Comparison of ENCODE assay signal across 8 mouse cellular contexts in genomic region chr15:88836571-88836970, GRCm38 (mm10). TPM values are rescaled to one million over a fixed set of nuclear protein-coding genes. Genes with fewer than 3 reads are reported as not detected.
DNase-seq lines count a peak whose midpoint lies in the region; ATAC-seq and TF ChIP-seq lines count a peak whose summit lies in the region.

No protein-coding gene starts in this region.

- peak overlapping the region; percentile 60 for H3K4me3 ChIP-seq in forebrain, embryonic 10.5 days
- H3K4me3 ChIP-seq in forebrain, embryonic 11.5 days (ENCODE audit: low read depth, low read length), result no peak overlapping the region
- H3K4me3 ChIP-seq in neural tube, embryonic 12.5 days, result no peak overlapping the region
- peak overlapping the region; percentile 56; the same call in 1 of the 2 replicates for H3K4me3 ChIP-seq in liver, embryonic 15.5 days (replicated peaks)
- H3K4me3 ChIP-seq in stomach, postnatal 0 days (ENCODE audit: low read depth, low read length), result 0 out of 2 replicates have a peak overlapping the region, but pooled peaks have one; percentile 40

- no peaks in the 10 kb centered on the region for H3K36me3 ChIP-seq in forebrain, embryonic 10.5 days (replicated peaks)
- H3K36me3 ChIP-seq in forebrain, embryonic 11.5 days (ENCODE audit: control insufficient read depth, insufficient read depth, low read length), result no peaks in the 10 kb centered on the region
- H3K36me3 ChIP-seq in neural tube, embryonic 12.5 days, result no peaks in the 10 kb centered on the region
- no peaks in the 10 kb centered on the region for H3K36me3 ChIP-seq in liver, embryonic 15.5 days (replicated peaks)
- H3K36me3 ChIP-seq in stomach, postnatal 0 days (ENCODE audit: control insufficient read depth, insufficient read depth, low read length), result no peaks in the 10 kb centered on the region

- ATAC-seq in forebrain, embryonic 11.5 days (replicated peaks; ENCODE audit: low FRiP score), result no peak
- ATAC-seq in neural tube, embryonic 12.5 days (ENCODE audit: low FRiP score, low read depth), result no peak
- no peak for ATAC-seq in liver, embryonic 15.5 days (ENCODE audit: insufficient read depth)
- ATAC-seq in stomach, postnatal 0 days (ENCODE audit: low FRiP score, low TSS enrichment), result no peak; the same call in 1 of the 2 replicates

- H3K27ac ChIP-seq in forebrain, embryonic 10.5 days, result no peak overlapping the region
- no peak overlapping the region for H3K27ac ChIP-seq in forebrain, embryonic 11.5 days (ENCODE audit: low read depth, low read length)
- no peak overlapping the region for H3K27ac ChIP-seq in neural tube, embryonic 12.5 days
- H3K27ac ChIP-seq in liver, embryonic 15.5 days (replicated peaks), result peak overlapping the region; percentile 16; the same call in 1 of the 2 replicates
- H3K27ac ChIP-seq in stomach, postnatal 0 days (replicated peaks), result peak overlapping the region; percentile 84

- H3K4me1 ChIP-seq in forebrain, embryonic 10.5 days, result peaks cover 37% of the 10 kb centered on the region
- peaks cover 4% of the 10 kb centered on the region; the same call in 1 of the 2 replicates for H3K4me1 ChIP-seq in forebrain, embryonic 11.5 days (replicated peaks; ENCODE audit: control insufficient read depth, insufficient read depth, low read length)
- H3K4me1 ChIP-seq in neural tube, embryonic 12.5 days, result peaks cover 27% of the 10 kb centered on the region
- H3K4me1 ChIP-seq in liver, embryonic 15.5 days (replicated peaks), result peaks cover 20% of the 10 kb centered on the region
- 0 out of 2 replicates have a peak, but pooled peaks cover 3% of the 10 kb centered on the region for H3K4me1 ChIP-seq in stomach, postnatal 0 days (replicated peaks; ENCODE audit: control insufficient read depth, insufficient read depth)

- H3K9me3 ChIP-seq in forebrain, embryonic 10.5 days, result no peaks in the 10 kb centered on the region
- H3K9me3 ChIP-seq in forebrain, embryonic 11.5 days (ENCODE audit: control insufficient read depth, low read length), result no peaks in the 10 kb centered on the region
- no peaks in the 10 kb centered on the region for H3K9me3 ChIP-seq in neural tube, embryonic 12.5 days
- H3K9me3 ChIP-seq in liver, embryonic 15.5 days (replicated peaks), result no peaks in the 10 kb centered on the region
- H3K9me3 ChIP-seq in stomach, postnatal 0 days (ENCODE audit: control insufficient read depth, low read length), result no peaks in the 10 kb centered on the region

- no peak for TF ChIP-seq EP300 in stomach, postnatal 0 days (optimal IDR thresholded peaks at IDR 0.05)

- no peak for DNase-seq in forebrain, embryonic 10.5 days (ENCODE audit: extremely low spot score, low spot score)
- DNase-seq in forebrain, embryonic 11.5 days (ENCODE audit: low spot score), result no peak
- no peak for DNase-seq in neural tube, embryonic 10.5 days (ENCODE audit: extremely low spot score, low spot score)
- DNase-seq in stomach, postnatal 0 days (ENCODE audit: low spot score), result no peak
- no peak for DNase-seq in right cerebral cortex, postnatal 14 days
- no peak for DNase-seq in ovary, postnatal 10 days (ENCODE audit: low spot score)

- H3K4me2 ChIP-seq in forebrain, embryonic 11.5 days (ENCODE audit: low read depth, low read length, severe bottlenecking), result no peak overlapping the region
- peak overlapping the region; percentile 83 for H3K4me2 ChIP-seq in neural tube, embryonic 12.5 days (replicated peaks)
- H3K4me2 ChIP-seq in liver, embryonic 15.5 days, result peak overlapping the region; percentile 65
- H3K4me2 ChIP-seq in stomach, postnatal 0 days (replicated peaks; ENCODE audit: low read depth), result peak overlapping the region; percentile 74

- H3K27me3 ChIP-seq in forebrain, embryonic 10.5 days (ENCODE audit: poor library complexity, severe bottlenecking), result no peaks in the 10 kb centered on the region
- H3K27me3 ChIP-seq in forebrain, embryonic 11.5 days (ENCODE audit: control insufficient read depth, insufficient read depth, low read length), result no peaks in the 10 kb centered on the region
- no peaks in the 10 kb centered on the region for H3K27me3 ChIP-seq in neural tube, embryonic 12.5 days (replicated peaks)
- peaks cover 24% of the 10 kb centered on the region for H3K27me3 ChIP-seq in liver, embryonic 15.5 days
- H3K27me3 ChIP-seq in stomach, postnatal 0 days (ENCODE audit: control insufficient read depth, insufficient read depth, low read length), result no peaks in the 10 kb centered on the region

- H3K9ac ChIP-seq in forebrain, embryonic 11.5 days (ENCODE audit: low read length), result no peak overlapping the region
- H3K9ac ChIP-seq in neural tube, embryonic 12.5 days, result no peak overlapping the region
- peak overlapping the region; percentile 12; the same call in 1 of the 2 replicates for H3K9ac ChIP-seq in liver, embryonic 15.5 days
- peak overlapping the region; percentile 23; the same call in 1 of the 2 replicates for H3K9ac ChIP-seq in stomach, postnatal 0 days (ENCODE audit: low read length)

- no peak for TF ChIP-seq CTCF in stomach, postnatal 0 days (IDR thresholded peaks at IDR 0.05; ENCODE audit: low read depth)

- 80% methylated on average over 5 of the region's 5 CpGs for WGBS in forebrain, embryonic 10.5 days
- 71% methylated on average over 5 of the region's 5 CpGs for WGBS in forebrain, embryonic 11.5 days
- WGBS in neural tube, embryonic 12.5 days, result 65% methylated on average over 5 of the region's 5 CpGs
- 46% methylated on average over 5 of the region's 5 CpGs for WGBS in liver, embryonic 15.5 days (ENCODE audit: insufficient replicate concordance)
- WGBS in stomach, postnatal 0 days, result 47% methylated on average over 5 of the region's 5 CpGs

RNA-seq across cellular contexts. Expression of gene Creld2, which starts 17.1 kb away (rescaled TPM):
- polyA plus RNA-seq in forebrain, embryonic 10.5 days (2016; fragmentation: Nextera tagmentation; extraction: Ambion mirVana), result 96.5 and 103 TPM in 2 replicates
- polyA plus RNA-seq in forebrain, embryonic 11.5 days (2014; fragmentation: Nextera tagmentation; extraction: Ambion mirVana), result 79.4 and 89.4 TPM in 2 replicates
- 62.8 and 65.2 TPM in 2 replicates for polyA plus RNA-seq in neural tube, embryonic 12.5 days (2016; fragmentation: Nextera tagmentation; extraction: Ambion mirVana)
- 39.6 and 46.2 TPM in 2 replicates for polyA plus RNA-seq in liver, embryonic 15.5 days (2015; fragmentation: Nextera tagmentation; extraction: Ambion mirVana)
- 89.3 and 93.2 TPM in 2 replicates for polyA plus RNA-seq in stomach, postnatal 0 days (2015; fragmentation: Nextera tagmentation; extraction: Ambion mirVana)

RNA-seq across cellular contexts. Expression of gene Alg12, which starts 17.5 kb away (rescaled TPM):
- polyA plus RNA-seq in forebrain, embryonic 10.5 days (2016; fragmentation: Nextera tagmentation; extraction: Ambion mirVana), result 10.6 and 11.4 TPM in 2 replicates
- 10.8 and 13.5 TPM in 2 replicates for polyA plus RNA-seq in forebrain, embryonic 11.5 days (2014; fragmentation: Nextera tagmentation; extraction: Ambion mirVana)
- polyA plus RNA-seq in neural tube, embryonic 12.5 days (2016; fragmentation: Nextera tagmentation; extraction: Ambion mirVana), result 7.6 and 9.9 TPM in 2 replicates
- 5.5 and 6.0 TPM in 2 replicates for polyA plus RNA-seq in liver, embryonic 15.5 days (2015; fragmentation: Nextera tagmentation; extraction: Ambion mirVana)
- polyA plus RNA-seq in stomach, postnatal 0 days (2015; fragmentation: Nextera tagmentation; extraction: Ambion mirVana), result 8.2 and 9.3 TPM in 2 replicates

RNA-seq across cellular contexts. Expression of gene Pim3, which starts 25.4 kb away (rescaled TPM):
- polyA plus RNA-seq in forebrain, embryonic 10.5 days (2016; fragmentation: Nextera tagmentation; extraction: Ambion mirVana), result 40.3 and 43.6 TPM in 2 replicates
- polyA plus RNA-seq in forebrain, embryonic 11.5 days (2014; fragmentation: Nextera tagmentation; extraction: Ambion mirVana), result 42.0 and 42.7 TPM in 2 replicates
- 52.4 and 52.9 TPM in 2 replicates for polyA plus RNA-seq in neural tube, embryonic 12.5 days (2016; fragmentation: Nextera tagmentation; extraction: Ambion mirVana)
- 22.0 and 34.4 TPM in 2 replicates for polyA plus RNA-seq in liver, embryonic 15.5 days (2015; fragmentation: Nextera tagmentation; extraction: Ambion mirVana)
- polyA plus RNA-seq in stomach, postnatal 0 days (2015; fragmentation: Nextera tagmentation; extraction: Ambion mirVana), result 63.6 and 69.4 TPM in 2 replicates

Comparison
In these comparisons a context has a peak if more than half of its experiments do, and no peak if none do; other contexts are left out.
1. H3K4me3 ChIP-seq: peak in forebrain, embryonic 10.5 days (single experiment), liver, embryonic 15.5 days (single experiment) and stomach, postnatal 0 days (single experiment); none in forebrain, embryonic 11.5 days (single experiment) and neural tube, embryonic 12.5 days (single experiment).
2. H3K27ac ChIP-seq: peak in liver, embryonic 15.5 days (single experiment) and stomach, postnatal 0 days (single experiment); none in forebrain, embryonic 10.5 days (single experiment), forebrain, embryonic 11.5 days (single experiment) and neural tube, embryonic 12.5 days (single experiment).
3. H3K9ac ChIP-seq: peak in liver, embryonic 15.5 days (single experiment) and stomach, postnatal 0 days (single experiment); none in forebrain, embryonic 11.5 days (single experiment) and neural tube, embryonic 12.5 days (single experiment).